Mouse (Mus musculus) Patski (cell line): ENCODE measurements around the gene Acvr1b. TPM values are rescaled to one million over a fixed set of nuclear protein-coding genes. Genes with fewer than 3 reads are reported as not detected.

Source experiments
- ATAC-seq: fragments of 100-300 bp; one replicate; pipeline ENCODE4 v1.8.0; 2021
- CTCF ChIA-PET: fragments of 350-600 bp; sonication (Branson Sonifier 250); formaldehyde crosslinking; loops from one replicate; lab custom pipeline; 2022; ENCODE audit warnings: inconsistent platforms; lab: Charles Lee
- POLR2A ChIA-PET: fragments of 350-600 bp; sonication (Branson Sonifier 250); formaldehyde crosslinking; loops from one replicate; lab custom pipeline; 2022; ENCODE audit warnings: antibody characterized with exemption, inconsistent platforms; lab: Charles Lee
- DNase-seq: peaks from one replicate; pipeline ENCODE4 v3.0.0-alpha.2; 2011; ENCODE audit warnings: low read depth, low spot score
- H3K27me3 ChIP-seq: fragments of 371-371 bp; one replicate; pipeline ENCODE4 v1.5.1; 2021
- CTCF ChIP-seq: fragments of 100-300 bp; IDR thresholded peaks from one replicate; pipeline ENCODE4 v1.5.1; 2021
- in situ Hi-C: fragments of 300-500 bp; cut with MboI; formaldehyde crosslinking; loops from 3 replicates; pipeline ENCODE4 v1.11.1; 2018; ENCODE audit warnings: low pct_unique_long_range_greater_than_20kb, mixed read lengths
- polyA plus RNA-seq: library from polyadenylated mRNA; unstranded; gene quantifications from one replicate; pipeline ENCODE4 v1.2.3, GENCODE M21; 2021

Gene Acvr1b
- polyA plus RNA-seq, 1 experiment from 2014 or later = 31.1 TPM

- ATAC-seq = no peak
- CTCF ChIA-PET = no interaction called here
- no peak for DNase-seq
- no peaks in the 10 kb centered on the region for H3K27me3 ChIP-seq
- no peak for TF ChIP-seq CTCF
- POLR2A ChIA-PET = interaction anchor here (0.6 kb wide), 1 partner anchor 11 kb away, joined by 3 read pairs; no protein-coding TSS in a partner anchor
- in situ Hi-C loops = no loop called here
These were observed 13.3 kb upstream of the Acvr1b start for GRCm38 (mm10) chr15:101160591-101160990.

GRCm38 (mm10) chr15:101161534-101161933, 12.3 kb upstream of the Acvr1b start:
- in situ Hi-C loops = no loop called here
- ChIA-PET POLR2A (no interaction called here), CTCF (no interaction called here)
- TF ChIP-seq CTCF = no peak
- ATAC-seq (no peak), DNase-seq (no peak)
- no peaks in the 10 kb centered on the region for H3K27me3 ChIP-seq

- ATAC-seq (no peak), DNase-seq (no peak)
- in situ Hi-C loops = no loop called here
- CTCF ChIA-PET = interaction anchor here (1.0 to 2.5 kb wide), 2 partner anchors 15 to 24 kb away, joined by 3 to 8 read pairs; no protein-coding TSS in a partner anchor
- POLR2A ChIA-PET = interaction anchor here (0.9 to 1.3 kb wide), 2 partner anchors 11 to 15 kb away, joined by 3 to 4 read pairs; no protein-coding TSS in a partner anchor
- no peaks in the 10 kb centered on the region for H3K27me3 ChIP-seq
- TF ChIP-seq CTCF = no peak
These were observed 10.8 kb upstream of the Acvr1b start for GRCm38 (mm10) chr15:101163056-101163458.

- ATAC-seq (peak; percentile 45), DNase-seq (no peak)
- TF ChIP-seq CTCF = no peak
- POLR2A ChIA-PET = interaction anchor here (0.9 to 1.3 kb wide), 3 partner anchors 12 to 31 kb away, joined by 3 to 4 read pairs (median 3); no protein-coding TSS in a partner anchor
- CTCF ChIA-PET = interaction anchor here (1.0 to 2.5 kb wide), 4 partner anchors 16 to 31 kb away, joined by 3 to 8 read pairs (median 3); no protein-coding TSS in a partner anchor
- in situ Hi-C loops = no loop called here
- H3K27me3 ChIP-seq = no peaks in the 10 kb centered on the region
These were observed 10.0 kb upstream of the Acvr1b start for GRCm38 (mm10) chr15:101163854-101164253.

- no peak for ATAC-seq
- H3K27me3 ChIP-seq = no peaks in the 10 kb centered on the region
- in situ Hi-C loops = no loop called here
- TF ChIP-seq CTCF = no peak
- DNase-seq = no peak
- CTCF ChIA-PET = interaction anchor here (1.2 to 2.5 kb wide), 3 partner anchors 16 to 31 kb away, joined by 3 to 8 read pairs (median 3); no protein-coding TSS in a partner anchor
- POLR2A ChIA-PET = interaction anchor here (1.0 to 1.3 kb wide), 2 partner anchors 16 to 31 kb away, joined by 3 read pairs; no protein-coding TSS in a partner anchor
These were observed 9.6 kb upstream of the Acvr1b start for GRCm38 (mm10) chr15:101164291-101164690.

- POLR2A ChIA-PET = interaction anchor here (0.6 kb wide), 1 partner anchor 205 kb away, joined by 3 read pairs; no protein-coding TSS in a partner anchor
- TF ChIP-seq CTCF = no peak
- DNase-seq (no peak), ATAC-seq (no peak)
- H3K27me3 ChIP-seq = no peaks in the 10 kb centered on the region
- CTCF ChIA-PET = no interaction called here
- in situ Hi-C loops = no loop called here
These were observed 8.0 kb upstream of the Acvr1b start for GRCm38 (mm10) chr15:101165658-101166437.

GRCm38 (mm10) chr15:101167553-101167952, 6.3 kb upstream of the Acvr1b start:
- ChIA-PET POLR2A (no interaction called here), CTCF (no interaction called here)
- TF ChIP-seq CTCF = no peak
- ATAC-seq (no peak), DNase-seq (no peak)
- no peaks in the 10 kb centered on the region for H3K27me3 ChIP-seq
- in situ Hi-C loops = no loop called here

- in situ Hi-C loops = no loop called here
- POLR2A ChIA-PET = no interaction called here
- no peaks in the 10 kb centered on the region for H3K27me3 ChIP-seq
- TF ChIP-seq CTCF = no peak
- DNase-seq (no peak), ATAC-seq (no peak)
- CTCF ChIA-PET = interaction anchor here (0.6 to 1.9 kb wide), 2 partner anchors 14 to 28 kb away, joined by 3 to 4 read pairs; no protein-coding TSS in a partner anchor
These were observed 4.0 kb upstream of the Acvr1b start for GRCm38 (mm10) chr15:101169910-101170309.

GRCm38 (mm10) chr15:101170413-101170980, 3.4 kb upstream of the Acvr1b start:
- no peaks in the 10 kb centered on the region for H3K27me3 ChIP-seq
- POLR2A ChIA-PET = no interaction called here
- DNase-seq (no peak), ATAC-seq (no peak)
- CTCF ChIA-PET = interaction anchor here (0.6 to 1.9 kb wide), 2 partner anchors 14 to 27 kb away, joined by 3 to 4 read pairs; no protein-coding TSS in a partner anchor
- in situ Hi-C loops = no loop called here
- TF ChIP-seq CTCF = no peak

- DNase-seq (no peak), ATAC-seq (no peak)
- no peaks in the 10 kb centered on the region for H3K27me3 ChIP-seq
- POLR2A ChIA-PET = no interaction called here
- no peak for TF ChIP-seq CTCF
- CTCF ChIA-PET = interaction anchor here (1.9 kb wide), 1 partner anchor 27 kb away, joined by 4 read pairs; no protein-coding TSS in a partner anchor
- in situ Hi-C loops = no loop called here
These were observed 2.6 kb upstream of the Acvr1b start for GRCm38 (mm10) chr15:101171272-101171671.
